Mouse (Mus musculus) brain, embryonic 14.5 days (tissue): Measurements from ENCODE around the gene Casp8. TPM values are rescaled to one million over a fixed set of nuclear protein-coding genes. Genes with fewer than 3 reads are reported as not detected.
"Not testable (repeated sequence)": the region's sequence is repeated elsewhere in the genome, so short reads cannot be mapped to it uniquely, and the experiment has no call there.

Experiments
- DNase-seq: peaks from one replicate; pipeline ENCODE4 v3.0.0-alpha.2; 2011; ENCODE audit warnings: low read depth
- CTCF ChIP-seq: fragments of 200-500 bp; IDR thresholded peaks from 2 replicates; pipeline ENCODE4 v1.5.1; 2012; ENCODE audit warnings: inconsistent platforms, mild to moderate bottlenecking, moderate library complexity, borderline replicate concordance; ENCODE audit not compliant: insufficient read depth, insufficient read length; ENCODE audit errors: extremely low read depth
- POLR2A ChIP-seq: fragments of 200-500 bp; IDR thresholded peaks from 2 replicates; pipeline ENCODE4 v1.6.1; 2012; ENCODE audit warnings: mild to moderate bottlenecking, inconsistent platforms, borderline replicate concordance; ENCODE audit not compliant: poor library complexity, insufficient read depth, insufficient read length, severe bottlenecking; ENCODE audit errors: extremely low read depth
- polyA plus RNA-seq: library from polyadenylated mRNA; depleted of rRNA; stranded (reverse); fragments of >200 nt; gene quantifications from 2 replicates; pipeline ENCODE4 v1.2.3, GENCODE M21; 2012

Casp8 gene
- polyA plus RNA-seq, 1 experiment = 3.4 TPM

- no peak for TF ChIP-seq CTCF
- TF ChIP-seq POLR2A = no peak
- DNase-seq = no peak
These were observed 21.9 kb upstream of the Casp8 start for GRCm38 (mm10) chr1:58773280-58773679.

GRCm38 (mm10) chr1:58773905-58774304 lies 21.3 kb upstream of the Casp8 start:
- no peak for DNase-seq
- TF ChIP-seq CTCF (no peak), POLR2A (no peak)

- no peak for DNase-seq
- TF ChIP-seq POLR2A (no peak), CTCF (no peak)
These were observed 19.8 kb upstream of the Casp8 start for GRCm38 (mm10) chr1:58775361-58775760.

- no peak for DNase-seq
- TF ChIP-seq CTCF = no peak
- no peak for TF ChIP-seq POLR2A
These were observed 17.6 kb upstream of the Casp8 start for GRCm38 (mm10) chr1:58777583-58777982.

- no peak for DNase-seq
- no peak for TF ChIP-seq POLR2A
These were observed 16.9 kb upstream of the Casp8 start for GRCm38 (mm10) chr1:58778226-58778625.

GRCm38 (mm10) chr1:58786276-58786675 lies 8.9 kb upstream of the Casp8 start:
- no peak for DNase-seq
- TF ChIP-seq CTCF = no peak
- no peak for TF ChIP-seq POLR2A

- no peak for DNase-seq
- no peak for TF ChIP-seq CTCF
- no peak for TF ChIP-seq POLR2A
These were observed 6.8 kb upstream of the Casp8 start for GRCm38 (mm10) chr1:58788410-58788809.

- no peak for DNase-seq
- TF ChIP-seq CTCF = no peak
- TF ChIP-seq POLR2A = no peak
These were observed 469 bp upstream of the Casp8 start for GRCm38 (mm10) chr1:58794705-58795104.

- TF ChIP-seq POLR2A (no peak), CTCF (no peak)
- no peak for DNase-seq
These were observed 837 bp downstream of the Casp8 start for GRCm38 (mm10) chr1:58796059-58796363.

GRCm38 (mm10) chr1:58796853-58797252 lies 1.7 kb downstream of the Casp8 start:
- no peak for DNase-seq
- TF ChIP-seq POLR2A = no peak

- DNase-seq = no peak
- TF ChIP-seq POLR2A (no peak), CTCF (no peak)
These were observed 2.2 kb downstream of the Casp8 start for GRCm38 (mm10) chr1:58797370-58797769.

GRCm38 (mm10) chr1:58798911-58799310 lies 3.7 kb downstream of the Casp8 start:
- TF ChIP-seq POLR2A (no peak), CTCF (no peak)
- no peak for DNase-seq

GRCm38 (mm10) chr1:58800644-58801043 lies 5.5 kb downstream of the Casp8 start:
- not testable (repeated sequence) for DNase-seq
